Mouse (Mus musculus) megakaryocyte, embryonic 14.5 days (primary cell): ENCODE results near the gene Kcnc3.

Source experiments
- FLI1 ChIP-seq: IDR thresholded peaks from 2 replicates; pipeline ENCODE4 v1.6.1; 2012; ENCODE audit warnings: low read length, inconsistent platforms, mixed read lengths
- GATA1 ChIP-seq: IDR thresholded peaks from 3 replicates; pipeline ENCODE4 v1.6.1; 2012; ENCODE audit warnings: mixed read lengths, low read length, inconsistent platforms, borderline replicate concordance

DNA sequence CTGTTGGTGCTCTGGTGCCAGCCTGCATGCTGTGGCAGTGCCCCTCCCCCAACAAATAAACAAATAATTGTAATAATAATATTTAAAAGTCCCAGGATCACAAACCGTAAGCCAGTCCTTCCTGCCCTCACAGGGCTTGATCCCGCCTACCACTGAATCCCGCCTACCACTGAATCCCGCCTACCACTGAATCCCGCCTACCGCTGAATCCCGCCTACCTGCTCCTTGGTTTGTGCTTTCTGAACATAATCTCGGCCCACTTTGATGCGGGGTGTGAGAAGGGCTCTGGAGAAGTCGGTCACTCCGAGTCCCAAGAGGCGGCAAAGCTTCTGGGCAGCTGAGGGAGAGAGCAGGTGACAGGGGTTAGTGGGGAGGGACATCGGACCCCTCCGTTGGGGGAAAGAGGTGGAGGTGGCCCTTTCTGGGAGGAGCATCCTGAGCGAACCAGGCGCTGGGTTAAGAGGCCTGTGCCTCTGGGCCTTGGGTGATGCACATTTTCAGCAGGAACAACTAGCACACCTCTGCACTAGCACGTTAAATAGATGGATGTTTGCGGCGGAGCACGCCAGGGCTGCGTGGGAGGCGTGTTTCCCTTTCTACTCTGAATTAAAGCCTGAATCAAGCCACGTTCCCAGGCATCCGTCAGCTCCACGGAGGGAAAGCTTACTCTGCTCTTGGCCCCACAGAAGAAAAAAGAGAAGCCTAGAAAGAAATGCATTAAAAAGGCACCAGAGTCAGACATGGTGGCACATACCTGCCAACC, 50.6 kb downstream of the Kcnc3 start:
- TF ChIP-seq GATA1, result no peak
- TF ChIP-seq FLI1, result no peak
